Comparison of ENCODE assay signal across 23 mouse cellular contexts in the genomic region with DNA sequence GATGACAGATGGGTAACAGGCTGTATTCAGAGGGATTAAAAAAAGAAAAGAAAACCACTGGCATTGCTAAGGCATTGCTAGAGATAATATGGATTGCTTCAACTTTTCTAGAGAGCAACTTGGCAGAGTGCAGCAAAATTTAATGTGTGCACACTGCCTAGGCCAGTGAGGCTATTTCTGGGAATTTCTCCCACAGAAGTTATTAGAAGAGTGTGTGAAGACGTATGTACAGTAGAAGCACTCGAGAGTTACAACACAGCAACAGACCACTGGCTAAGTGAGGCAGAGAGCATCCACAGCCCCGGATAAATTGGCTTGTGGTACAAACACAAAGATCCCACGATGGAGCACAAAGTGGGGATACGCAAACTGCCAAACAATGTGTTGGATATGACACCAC. TPM values are rescaled to one million over a fixed set of nuclear protein-coding genes. Genes with fewer than 3 reads are reported as not detected.
DNase-seq lines count a peak whose midpoint lies in the region; ATAC-seq and TF ChIP-seq lines count a peak whose summit lies in the region.
"Had no signal": no experiment of that assay in that cellular context is flagged by ENCODE, and none has a peak within 500 bp of the region (broad histone marks: within the 10 kb centered on the region; RNA-seq: fewer than 3 reads in every experiment).

No protein-coding gene starts in this region.

- ATAC-seq in forebrain, embryonic 15.5 days (replicated peaks): 0 out of 2 replicates have a peak, but pooled peaks have one; percentile 5
- no peak for ATAC-seq in lung, embryonic 14.5 days (ENCODE audit: insufficient read depth)
- ATAC-seq: intestine, embryonic 16.5 days had no signal

- no peak overlapping the region for H3K9ac ChIP-seq in forebrain, embryonic 15.5 days (replicated peaks)
- H3K9ac ChIP-seq in lung, embryonic 14.5 days: no peak overlapping the region
- H3K9ac ChIP-seq: heart, embryonic 12.5 days; hindbrain, embryonic 13.5 days; liver, embryonic 15.5 days; neural tube, embryonic 15.5 days had no signal

- 41% methylated on average over 5 of the region's 5 CpGs for WGBS in forebrain, embryonic 15.5 days
- WGBS in forebrain, embryonic 10.5 days: 89% methylated on average over 5 of the region's 5 CpGs
- 64% methylated on average over 5 of the region's 5 CpGs for WGBS in lung, embryonic 14.5 days

- no peaks in the 10 kb centered on the region for H3K9me3 ChIP-seq in forebrain, embryonic 15.5 days
- H3K9me3 ChIP-seq in forebrain, embryonic 10.5 days: no peaks in the 10 kb centered on the region
- H3K9me3 ChIP-seq in lung, embryonic 14.5 days (ENCODE audit: low read depth, low read length): no peaks in the 10 kb centered on the region
- H3K9me3 ChIP-seq: heart, embryonic 12.5 days; hindbrain, embryonic 13.5 days; liver, embryonic 15.5 days; neural tube, embryonic 15.5 days had no signal

- H3K27ac ChIP-seq in forebrain, embryonic 15.5 days (replicated peaks): no peak overlapping the region
- no peak overlapping the region for H3K27ac ChIP-seq in forebrain, embryonic 10.5 days
- H3K27ac ChIP-seq in lung, embryonic 14.5 days (ENCODE audit: low read depth): no peak overlapping the region
- H3K27ac ChIP-seq: heart, adult 2 months; hindbrain, embryonic 13.5 days; liver, embryonic 15.5 days had no signal

- TF ChIP-seq CTCF in lung, embryonic 14.5 days (IDR thresholded peaks at IDR 0.05; ENCODE audit: low read depth): no peak

- no peak overlapping the region for H3K4me2 ChIP-seq in forebrain, embryonic 15.5 days (replicated peaks)
- H3K4me2 ChIP-seq in lung, embryonic 14.5 days: no peak overlapping the region
- H3K4me2 ChIP-seq: heart, embryonic 12.5 days; hindbrain, embryonic 13.5 days; liver, embryonic 15.5 days; midbrain, embryonic 11.5 days; neural tube, embryonic 15.5 days had no signal

- H3K36me3 ChIP-seq in forebrain, embryonic 15.5 days: no peaks in the 10 kb centered on the region
- H3K36me3 ChIP-seq in forebrain, embryonic 10.5 days (replicated peaks): peaks cover 2% of the 10 kb centered on the region; the same call in 1 of the 2 replicates
- no peaks in the 10 kb centered on the region for H3K36me3 ChIP-seq in lung, embryonic 14.5 days (ENCODE audit: insufficient read depth)
- H3K36me3 ChIP-seq: heart, embryonic 12.5 days; hindbrain, embryonic 13.5 days; liver, embryonic 15.5 days; neural tube, embryonic 15.5 days had no signal

- no peaks in the 10 kb centered on the region for H3K27me3 ChIP-seq in forebrain, embryonic 15.5 days
- no peaks in the 10 kb centered on the region for H3K27me3 ChIP-seq in forebrain, embryonic 10.5 days (ENCODE audit: poor library complexity, severe bottlenecking)
- no peaks in the 10 kb centered on the region for H3K27me3 ChIP-seq in lung, embryonic 14.5 days (ENCODE audit: insufficient read depth, low read length)
- H3K27me3 ChIP-seq: heart, embryonic 12.5 days; hindbrain, embryonic 13.5 days; liver, embryonic 15.5 days; neural tube, embryonic 15.5 days had no signal

- DNase-seq in forebrain, embryonic 10.5 days (ENCODE audit: extremely low spot score, low spot score): no peak
- peak; percentile 34 for DNase-seq in lung, embryonic 14.5 days
- DNase-seq in lung, postnatal 14 days: no peak
- DNase-seq in NIH3T3 (ENCODE audit: low read depth): peak; percentile 49
- DNase-seq in adipocyte (ENCODE audit: low spot score): peak; percentile 28
- DNase-seq in layer of hippocampus, adult 9-10 months (ENCODE audit: low spot score): no peak
- DNase-seq: adrenal gland, postnatal 10 days; cerebellum, adult 11 months; cerebellum, adult 9-10 months; cerebellum, postnatal 36 days; heart, adult 2 months; layer of hippocampus, adult 9-11 months; lung, postnatal 10 days; retina, postnatal 1 day; right cerebral cortex, postnatal 14 days; thymus, postnatal 4 days had no signal

- no peak overlapping the region for H3K4me3 ChIP-seq in forebrain, embryonic 15.5 days
- no peak overlapping the region for H3K4me3 ChIP-seq in forebrain, embryonic 10.5 days
- H3K4me3 ChIP-seq in lung, embryonic 14.5 days (ENCODE audit: low read depth, low read length): no peak overlapping the region
- H3K4me3 ChIP-seq: heart, adult 2 months; heart, embryonic 12.5 days; hindbrain, embryonic 13.5 days; liver, embryonic 15.5 days; neural tube, embryonic 15.5 days had no signal

- H3K4me1 ChIP-seq in forebrain, embryonic 15.5 days: peaks cover 32% of the 10 kb centered on the region
- peaks cover 28% of the 10 kb centered on the region for H3K4me1 ChIP-seq in forebrain, embryonic 10.5 days
- H3K4me1 ChIP-seq in lung, embryonic 14.5 days (ENCODE audit: insufficient read depth): no peaks in the 10 kb centered on the region
- H3K4me1 ChIP-seq: liver, embryonic 15.5 days had no signal

RNA-seq across cellular contexts. Expression of gene D630045J12Rik, which starts 11.0 kb away (rescaled TPM):
- 17.6 and 18.4 TPM in 2 replicates for polyA plus RNA-seq in forebrain, embryonic 15.5 days (2015; fragmentation: Nextera tagmentation; extraction: Ambion mirVana)
- polyA plus RNA-seq in forebrain, embryonic 10.5 days (2016; fragmentation: Nextera tagmentation; extraction: Ambion mirVana): 5.4 and 6.3 TPM in 2 replicates
- polyA plus RNA-seq in lung, embryonic 14.5 days (2014; fragmentation: Nextera tagmentation; extraction: Ambion mirVana): 5.9 and 6.2 TPM in 2 replicates

RNA-seq across cellular contexts. Expression of gene Zc3hav1l, which starts 56.2 kb away (rescaled TPM):
- polyA plus RNA-seq in forebrain, embryonic 15.5 days (2015; fragmentation: Nextera tagmentation; extraction: Ambion mirVana): 6.6 and 6.8 TPM in 2 replicates
- polyA plus RNA-seq in forebrain, embryonic 10.5 days (2016; fragmentation: Nextera tagmentation; extraction: Ambion mirVana): 14.0 and 14.3 TPM in 2 replicates
- 14.2 and 14.4 TPM in 2 replicates for polyA plus RNA-seq in lung, embryonic 14.5 days (2014; fragmentation: Nextera tagmentation; extraction: Ambion mirVana)

Comparison
In these comparisons a context has a peak if more than half of its experiments do, and no peak if none do; other contexts are left out.
1. DNase-seq: peak in lung, embryonic 14.5 days (single experiment), NIH3T3 (single experiment) and adipocyte (single experiment); none in forebrain, embryonic 10.5 days (single experiment), lung, postnatal 14 days (single experiment) and layer of hippocampus, adult 9-10 months (single experiment).